Mouse (Mus musculus): ENCODE data around the gene Fam181a.

DNA sequence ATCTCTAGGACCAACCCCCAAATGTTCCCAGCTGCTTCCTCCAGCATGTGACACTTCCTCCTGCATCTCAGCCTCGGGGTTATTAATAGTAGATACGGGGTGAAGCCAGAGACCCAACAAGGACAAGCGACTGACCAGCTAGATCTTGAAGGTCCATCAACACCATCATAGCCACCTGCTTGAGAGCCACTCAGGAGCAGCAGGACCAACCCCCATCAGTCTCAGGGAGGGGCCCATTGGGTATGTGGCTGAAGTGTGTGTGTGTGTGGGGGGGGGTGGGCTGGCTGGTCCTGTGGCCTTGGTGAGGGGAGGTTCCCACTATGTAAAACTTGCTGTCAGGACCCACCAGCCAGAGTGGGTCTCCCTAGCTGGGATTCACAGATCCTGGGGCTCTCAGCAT is 26.0 kb downstream of the Fam181a start:
- TF ChIP-seq POLR2A (IDR thresholded peaks at IDR 0.05; ENCODE audit: borderline replicate concordance, control insufficient read depth, low read depth, low read length) (no peak), CTCF (IDR thresholded peaks at IDR 0.05; ENCODE audit: control insufficient read depth, insufficient read depth, low read length) (no peak)
